Mouse (Mus musculus): ENCODE data around the gene Cyp26b1. TPM values are rescaled to one million over a fixed set of nuclear protein-coding genes. Genes with fewer than 3 reads are reported as not detected.

Gene Cyp26b1
- polyA plus RNA-seq, 1 experiment: not detected

DNA sequence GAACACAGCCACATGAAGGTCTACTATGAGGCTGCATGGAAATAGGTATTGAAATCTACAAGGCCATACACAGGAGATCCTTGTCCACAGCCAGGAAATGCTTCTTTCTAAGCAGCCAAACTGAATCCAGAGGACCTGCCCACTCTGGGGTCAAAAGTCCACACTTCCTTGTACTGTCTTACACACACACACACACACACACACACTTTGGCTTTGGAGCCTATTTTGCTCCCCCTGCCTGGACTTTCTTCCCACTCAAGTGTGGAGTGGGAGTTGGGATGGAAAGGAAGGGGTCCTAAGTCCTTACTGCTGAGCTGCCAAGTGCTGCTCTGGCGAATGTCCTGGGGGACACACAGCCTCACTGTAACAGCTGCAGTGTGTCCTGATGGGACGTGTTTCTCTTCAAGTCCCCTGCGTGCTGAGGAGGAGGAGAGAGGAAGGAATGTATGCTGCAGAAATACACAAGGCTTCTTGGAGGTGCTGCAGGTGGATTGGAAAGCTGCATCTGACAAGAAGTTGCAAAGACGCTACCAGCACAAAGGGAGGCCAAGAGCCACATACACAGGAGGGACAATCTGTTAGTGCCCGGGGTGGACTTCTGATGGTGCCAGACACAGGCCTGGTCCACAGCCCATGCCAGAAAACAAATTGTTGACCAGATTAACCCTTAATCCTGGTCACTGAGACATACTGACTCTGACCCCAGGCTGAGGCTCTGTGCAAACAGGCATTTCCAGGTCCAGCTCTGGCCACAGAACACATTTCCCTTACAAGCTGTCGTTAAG lies 2.6 kb downstream of the Cyp26b1 start:
- WGBS: 68% methylated on average over 6 of the region's 6 CpGs
- Histone ChIP-seq H3K4me1 (ENCODE audit: control insufficient read depth, insufficient read depth, low read length) (no peaks in the 10 kb centered on the region), H3K27ac (ENCODE audit: control insufficient read depth, insufficient read depth, low read depth, low read length, poor library complexity) (no peak overlapping the region), H3K4me3 (replicated peaks; ENCODE audit: control insufficient read depth, low read depth, low read length) (no peak overlapping the region)
- TF ChIP-seq POLR2A (IDR thresholded peaks at IDR 0.05; ENCODE audit: borderline replicate concordance, control insufficient read depth, low read depth, low read length): no peak

GRCm38 (mm10) chr6:84589742-84590686 lies 3.7 kb downstream of the Cyp26b1 start:
- WGBS: 5% methylated on average over 39 of the region's 39 CpGs
- TF ChIP-seq CTCF (IDR thresholded peaks at IDR 0.05; ENCODE audit: control insufficient read depth, insufficient read depth, low read length) (peak; percentile 60; the same call in 1 of the 2 replicates), POLR2A (IDR thresholded peaks at IDR 0.05; ENCODE audit: borderline replicate concordance, control insufficient read depth, low read depth, low read length) (no peak)
- Histone ChIP-seq H3K4me3 (replicated peaks; ENCODE audit: control insufficient read depth, low read depth, low read length) (no peak overlapping the region), H3K4me1 (ENCODE audit: control insufficient read depth, insufficient read depth, low read length) (no peaks in the 10 kb centered on the region), H3K27ac (ENCODE audit: control insufficient read depth, insufficient read depth, low read depth, low read length, poor library complexity) (no peak overlapping the region)

DNA sequence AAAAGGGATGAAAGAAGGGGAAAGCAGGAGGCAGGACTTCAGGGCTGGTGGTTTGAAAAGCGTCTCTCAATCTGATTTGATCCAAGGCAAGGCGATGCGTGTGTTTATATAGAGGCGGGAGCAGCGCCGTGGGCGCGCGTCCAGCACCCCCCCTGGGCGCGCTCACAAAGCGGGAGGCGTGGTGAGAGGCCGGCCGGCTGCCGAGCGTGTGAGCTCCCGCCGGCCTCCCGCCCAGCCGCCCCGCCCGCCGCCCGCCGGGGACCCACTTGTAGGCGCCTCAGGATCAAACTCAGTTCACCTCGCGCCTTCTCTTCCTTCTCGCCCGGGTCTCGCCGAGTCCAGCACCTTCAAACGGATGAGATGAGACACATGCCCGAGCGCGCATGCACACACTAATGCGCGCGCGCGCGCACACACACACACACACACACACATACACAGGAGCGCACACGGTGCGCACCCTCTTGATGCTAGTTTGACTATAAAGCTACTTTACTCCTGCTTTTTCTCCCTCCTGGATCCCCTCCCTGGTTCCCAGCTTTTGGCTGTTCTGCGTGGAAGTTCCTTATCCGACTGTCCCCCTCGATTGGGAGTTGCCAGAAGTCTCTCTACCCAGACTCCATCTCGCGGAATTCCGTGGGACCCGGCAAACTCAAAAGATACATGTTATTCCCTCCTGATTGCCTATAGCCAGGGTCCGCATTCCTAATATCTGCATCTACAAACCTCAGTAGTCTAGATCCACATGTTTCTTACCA lies 4.6 kb downstream of the Cyp26b1 start:
- H3K27ac ChIP-seq (ENCODE audit: control insufficient read depth, insufficient read depth, low read depth, low read length, poor library complexity): no peak overlapping the region
- no peaks in the 10 kb centered on the region for H3K4me1 ChIP-seq (ENCODE audit: control insufficient read depth, insufficient read depth, low read length)
- TF ChIP-seq CTCF (IDR thresholded peaks at IDR 0.05; ENCODE audit: control insufficient read depth, insufficient read depth, low read length) (no peak), POLR2A (IDR thresholded peaks at IDR 0.05; ENCODE audit: borderline replicate concordance, control insufficient read depth, low read depth, low read length) (no peak)
- 2% methylated on average over 52 of the region's 54 CpGs for WGBS
- no peak overlapping the region for H3K4me3 ChIP-seq (replicated peaks; ENCODE audit: control insufficient read depth, low read depth, low read length)

GRCm38 (mm10) chr6:84588221-84588894 lies 5.3 kb downstream of the Cyp26b1 start:
- H3K4me1 ChIP-seq (ENCODE audit: control insufficient read depth, insufficient read depth, low read length): no peaks in the 10 kb centered on the region

GRCm38 (mm10) chr6:84587471-84588101 lies 6.1 kb downstream of the Cyp26b1 start:
- TF ChIP-seq POLR2A (IDR thresholded peaks at IDR 0.05; ENCODE audit: borderline replicate concordance, control insufficient read depth, low read depth, low read length) (no peak), CTCF (IDR thresholded peaks at IDR 0.05; ENCODE audit: control insufficient read depth, insufficient read depth, low read length) (no peak)
- Histone ChIP-seq H3K27ac (ENCODE audit: control insufficient read depth, insufficient read depth, low read depth, low read length, poor library complexity) (no peak overlapping the region), H3K4me1 (ENCODE audit: control insufficient read depth, insufficient read depth, low read length) (no peaks in the 10 kb centered on the region), H3K4me3 (replicated peaks; ENCODE audit: control insufficient read depth, low read depth, low read length) (no peak overlapping the region)
- WGBS: 2% methylated on average over 51 of the region's 51 CpGs

More at GRCm38 (mm10) chr6:84588221-84588894, 5.3 kb downstream of the Cyp26b1 start:
- no peak overlapping the region for H3K27ac ChIP-seq (ENCODE audit: control insufficient read depth, insufficient read depth, low read depth, low read length, poor library complexity)
- 1% methylated on average over 41 of the region's 41 CpGs for WGBS
- no peak overlapping the region for H3K4me3 ChIP-seq (replicated peaks; ENCODE audit: control insufficient read depth, low read depth, low read length)
- no peak for TF ChIP-seq POLR2A (IDR thresholded peaks at IDR 0.05; ENCODE audit: borderline replicate concordance, control insufficient read depth, low read depth, low read length)
- TF ChIP-seq CTCF (IDR thresholded peaks at IDR 0.05; ENCODE audit: control insufficient read depth, insufficient read depth, low read length): no peak

- WGBS: 4% methylated on average over 28 of the region's 28 CpGs
- Histone ChIP-seq H3K27ac (ENCODE audit: control insufficient read depth, insufficient read depth, low read depth, low read length, poor library complexity) (no peak overlapping the region), H3K4me3 (replicated peaks; ENCODE audit: control insufficient read depth, low read depth, low read length) (no peak overlapping the region), H3K4me1 (ENCODE audit: control insufficient read depth, insufficient read depth, low read length) (no peaks in the 10 kb centered on the region)
- TF ChIP-seq CTCF (IDR thresholded peaks at IDR 0.05; ENCODE audit: control insufficient read depth, insufficient read depth, low read length) (no peak), POLR2A (IDR thresholded peaks at IDR 0.05; ENCODE audit: borderline replicate concordance, control insufficient read depth, low read depth, low read length) (no peak)
These were observed 7.0 kb downstream of the Cyp26b1 start for GRCm38 (mm10) chr6:84586551-84587200.
